Mouse (Mus musculus) midbrain, embryonic 16.5 days (tissue): Measurements from ENCODE around the gene Letm1. TPM values are rescaled to one million over a fixed set of nuclear protein-coding genes. Genes with fewer than 3 reads are reported as not detected.

Source experiments
- ATAC-seq: fragments of 200-750 bp; cut with Nextera tagmentation; 2 replicates; pipeline ENCODE4 v1.8.0; 2017; ENCODE audit warnings: moderate TSS enrichment
- H3K27ac ChIP-seq: fragments of 300-500 bp; sonication (generic); 2 replicates; pipeline ENCODE4 v1.5.1; 2014; ENCODE audit warnings: mild to moderate bottlenecking, low read length, mixed read lengths
- H3K27me3 ChIP-seq: fragments of 300-500 bp; sonication (generic); 2 replicates; pipeline ENCODE4 v1.6.1; 2014; ENCODE audit warnings: low read depth, low read length, mixed read lengths; ENCODE audit not compliant: control insufficient read depth, insufficient read depth
- H3K36me3 ChIP-seq: fragments of 300-500 bp; sonication (generic); 2 replicates; pipeline ENCODE4 v1.6.1; 2014; ENCODE audit warnings: mild to moderate bottlenecking, low read length, moderate library complexity, mixed read lengths; ENCODE audit not compliant: control insufficient read depth, insufficient read depth
- H3K4me1 ChIP-seq: fragments of 300-500 bp; sonication (generic); 2 replicates; pipeline ENCODE4 v1.6.1; 2014; ENCODE audit warnings: mild to moderate bottlenecking, low read length, mixed read lengths; ENCODE audit not compliant: control insufficient read depth, insufficient read depth
- H3K4me2 ChIP-seq: fragments of 300-500 bp; sonication (generic); 2 replicates; pipeline ENCODE4 v1.6.1; 2014; ENCODE audit warnings: mild to moderate bottlenecking, low read length, mixed read lengths
- H3K4me3 ChIP-seq: fragments of 300-500 bp; sonication (generic); 2 replicates; pipeline ENCODE4 v1.5.1; 2014; ENCODE audit warnings: low read depth, mild to moderate bottlenecking, low read length, moderate library complexity, mixed read lengths
- H3K9ac ChIP-seq: fragments of 300-500 bp; sonication (generic); 2 replicates; pipeline ENCODE4 v1.6.1; 2014; ENCODE audit warnings: low read depth, low read length, mixed read lengths
- H3K9me3 ChIP-seq: fragments of 300-500 bp; sonication (generic); replicated peaks from 2 replicates; pipeline ENCODE4 v1.6.1; 2014; ENCODE audit warnings: mild to moderate bottlenecking, low read length, mixed read lengths; ENCODE audit not compliant: control insufficient read depth, poor library complexity, severe bottlenecking
- WGBS: fragments of 180-500 bp; shearing (Covaris S2); extraction: QIAGEN DNeasy Blood & Tissue Kit; methylation state at CpG from one replicate; pipeline ENCODE4 v1.1.7; 2014; 5-methylcytosine and 5-hydroxymethylcytosine counted together
- polyA plus RNA-seq: library from polyadenylated mRNA; unstranded; fragments of >200 nt; fragmentation: Nextera tagmentation; extraction: Ambion mirVana; gene quantifications from 2 replicates; pipeline ENCODE4 v1.2.1, GENCODE M21; 2015

Gene Letm1
- polyA plus RNA-seq: 69.1 and 71.5 TPM in 2 replicates

- peak within 1 kb of the TSS; percentile 92 for H3K9ac ChIP-seq
- no peaks in the 10 kb centered on the region for H3K27me3 ChIP-seq
- peak within 1 kb of the TSS; percentile 94 for H3K4me2 ChIP-seq
- H3K4me3 ChIP-seq: peak within 1 kb of the TSS; percentile 87
- peak within 1 kb of the TSS; percentile 88 for H3K27ac ChIP-seq
- no peaks in the 10 kb centered on the region for H3K9me3 ChIP-seq
- H3K4me1 ChIP-seq: peaks cover 18% of the 10 kb centered on the region
- H3K36me3 ChIP-seq: peaks cover under 1% of the 10 kb centered on the region
- peak; percentile 100 for ATAC-seq
- WGBS: under 1% methylated on average over 56 of the region's 65 CpGs
Measured at GRCm38 (mm10) chr5:33782345-33782998, at the start of gene Letm1. TSS of gene Letm1 (minus strand) at chr5:33782817.

- no peak overlapping the region for H3K4me3 ChIP-seq
- ATAC-seq: no peak
- H3K9ac ChIP-seq: no peak overlapping the region
- H3K4me1 ChIP-seq: peaks cover 12% of the 10 kb centered on the region
- H3K27ac ChIP-seq: no peak overlapping the region
- H3K36me3 ChIP-seq: 0 out of 2 replicates have a peak, but pooled peaks cover 2% of the 10 kb centered on the region
- no peak overlapping the region for H3K4me2 ChIP-seq
- H3K9me3 ChIP-seq: no peaks in the 10 kb centered on the region
- 79% methylated on average over 1 of the region's 1 CpGs for WGBS
- no peaks in the 10 kb centered on the region for H3K27me3 ChIP-seq
Measured at GRCm38 (mm10) chr5:33830832-33831231, 48.2 kb upstream of the Letm1 start.

GRCm38 (mm10) chr5:33829958-33830357, 47.3 kb upstream of the Letm1 start:
- 96% methylated on average over 3 of the region's 3 CpGs for WGBS
- H3K27me3 ChIP-seq: no peaks in the 10 kb centered on the region
- no peaks in the 10 kb centered on the region for H3K9me3 ChIP-seq

GRCm38 (mm10) chr5:33828107-33828506, 45.5 kb upstream of the Letm1 start:
- ATAC-seq: no peak
- no peak overlapping the region for H3K4me3 ChIP-seq
- no peaks in the 10 kb centered on the region for H3K9me3 ChIP-seq
- H3K36me3 ChIP-seq: 0 out of 2 replicates have a peak, but pooled peaks cover 2% of the 10 kb centered on the region
- peaks cover 24% of the 10 kb centered on the region for H3K4me1 ChIP-seq
- no peak overlapping the region for H3K9ac ChIP-seq
- H3K4me2 ChIP-seq: no peak overlapping the region
- no peak overlapping the region for H3K27ac ChIP-seq
- 88% methylated on average over 8 of the region's 8 CpGs for WGBS
- no peaks in the 10 kb centered on the region for H3K27me3 ChIP-seq

More at GRCm38 (mm10) chr5:33829958-33830357, 47.3 kb upstream of the Letm1 start:
- H3K4me1 ChIP-seq: peaks cover 15% of the 10 kb centered on the region
- no peak for ATAC-seq
- no peak overlapping the region for H3K27ac ChIP-seq
- H3K36me3 ChIP-seq: 0 out of 2 replicates have a peak, but pooled peaks cover 2% of the 10 kb centered on the region
- H3K4me3 ChIP-seq: no peak overlapping the region
- H3K4me2 ChIP-seq: no peak overlapping the region
- H3K9ac ChIP-seq: no peak overlapping the region

- no peaks in the 10 kb centered on the region for H3K27me3 ChIP-seq
- no peak overlapping the region for H3K27ac ChIP-seq
- H3K9me3 ChIP-seq: no peaks in the 10 kb centered on the region
- no peak overlapping the region for H3K9ac ChIP-seq
- no peak for ATAC-seq
- H3K4me3 ChIP-seq: no peak overlapping the region
- peaks cover 36% of the 10 kb centered on the region for H3K4me1 ChIP-seq
- no peak overlapping the region for H3K4me2 ChIP-seq
- no peaks in the 10 kb centered on the region for H3K36me3 ChIP-seq
Measured at GRCm38 (mm10) chr5:33826001-33826400, 43.4 kb upstream of the Letm1 start.

GRCm38 (mm10) chr5:33822456-33822855, 39.8 kb upstream of the Letm1 start:
- H3K27ac ChIP-seq: no peak overlapping the region
- H3K4me1 ChIP-seq: peaks cover 49% of the 10 kb centered on the region
- no peaks in the 10 kb centered on the region for H3K27me3 ChIP-seq
- H3K9ac ChIP-seq: 0 out of 2 replicates have a peak overlapping the region, but pooled peaks have one; percentile 51
- no peak for ATAC-seq
- no peaks in the 10 kb centered on the region for H3K9me3 ChIP-seq
- 13% methylated on average over 3 of the region's 3 CpGs for WGBS
- H3K4me3 ChIP-seq: peak overlapping the region; percentile 25
- H3K4me2 ChIP-seq: peak overlapping the region; percentile 79
- H3K36me3 ChIP-seq: no peaks in the 10 kb centered on the region

- no peaks in the 10 kb centered on the region for H3K27me3 ChIP-seq
- WGBS: 28% methylated on average over 2 of the region's 2 CpGs
- H3K4me1 ChIP-seq: peaks cover 49% of the 10 kb centered on the region
- no peak overlapping the region; the same call in 1 of the 2 replicates for H3K27ac ChIP-seq
- H3K9me3 ChIP-seq: no peaks in the 10 kb centered on the region
- no peaks in the 10 kb centered on the region for H3K36me3 ChIP-seq
- H3K4me2 ChIP-seq: peak overlapping the region; percentile 79
- 0 out of 2 replicates have a peak overlapping the region, but pooled peaks have one; percentile 48 for H3K9ac ChIP-seq
- peak overlapping the region; percentile 100 for H3K4me3 ChIP-seq
- ATAC-seq: no peak
Measured at GRCm38 (mm10) chr5:33821901-33822427, 39.3 kb upstream of the Letm1 start.

GRCm38 (mm10) chr5:33820733-33821621, 38.4 kb upstream of the Letm1 start:
- H3K4me1 ChIP-seq: peaks cover 40% of the 10 kb centered on the region
- WGBS: 1% methylated on average over 98 of the region's 121 CpGs
- no peaks in the 10 kb centered on the region for H3K36me3 ChIP-seq

More at GRCm38 (mm10) chr5:33820733-33821621, 38.4 kb upstream of the Letm1 start:
- no peaks in the 10 kb centered on the region for H3K27me3 ChIP-seq
- peak overlapping the region; percentile 99 for H3K27ac ChIP-seq
- H3K4me2 ChIP-seq: peak overlapping the region; percentile 79
- peak; percentile 33 for ATAC-seq
- H3K4me3 ChIP-seq: peak overlapping the region; percentile 100
- peak overlapping the region; percentile 99 for H3K9ac ChIP-seq
- H3K9me3 ChIP-seq: no peaks in the 10 kb centered on the region
